Mouse (Mus musculus): ENCODE measurements at regions not wholly inside any gene's neighbourhood (a gene's known extent, or its start where the extent isn't known, plus 50 kb on each side); places are given as distances from the start of the nearest gene placed in this dataset.
A peak's percentile ranks its signal among the peaks of the same experiment; 100 is the strongest.

DNA sequence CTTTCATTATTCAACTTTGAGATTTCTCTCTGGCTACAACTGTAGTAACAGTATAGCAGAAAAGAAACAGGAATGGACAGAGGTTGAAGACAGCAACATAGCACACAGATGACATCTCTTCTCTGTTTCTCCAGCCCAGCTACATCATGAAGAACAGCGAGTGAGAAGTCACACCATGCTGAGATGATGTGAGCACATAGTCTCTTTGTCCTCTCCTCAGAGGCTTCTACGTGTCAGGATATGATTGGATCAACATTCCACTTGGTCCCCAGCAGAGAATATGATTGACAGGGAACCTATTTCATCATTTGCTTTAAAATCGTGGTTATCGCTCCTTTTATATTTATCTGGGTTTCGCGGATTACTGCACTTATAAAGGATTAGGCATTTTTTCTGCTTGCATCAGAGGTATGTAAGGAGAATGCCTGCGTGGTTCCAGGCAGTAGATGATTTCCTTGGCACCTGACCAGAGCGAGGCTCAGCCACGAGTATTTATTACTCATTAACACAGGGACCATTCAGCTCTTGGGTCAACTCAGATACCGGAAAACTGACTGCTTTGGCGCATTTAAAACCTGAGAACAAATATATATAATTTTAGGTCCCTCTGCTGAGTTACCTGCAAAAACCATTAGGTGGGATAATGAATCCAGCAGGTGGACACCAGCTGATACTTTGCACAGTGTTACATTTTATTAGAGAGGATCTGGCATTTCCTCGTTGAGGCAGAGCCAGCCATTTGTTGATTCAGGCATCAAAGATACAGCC, 237.9 kb upstream of the Gm5148 start:
- ATAC-seq (ENCODE audit: low FRiP score, low read depth) (peak; percentile 79; the same call in 1 of the 2 replicates), DNase-seq (ENCODE audit: low spot score) (peak; percentile 24)
- Histone ChIP-seq H3K9ac (ENCODE audit: low read depth, low read length, severe bottlenecking) (no peak overlapping the region), H3K9me3 (ENCODE audit: control insufficient read depth, low read length) (no peaks in the 10 kb centered on the region), H3K36me3 (ENCODE audit: control insufficient read depth, insufficient read depth, low read length) (no peaks in the 10 kb centered on the region), H3K4me3 (replicated peaks; ENCODE audit: low read length) (no peak overlapping the region), H3K4me1 (ENCODE audit: control insufficient read depth, insufficient read depth, low read length) (peaks cover 8% of the 10 kb centered on the region; the same call in 1 of the 2 replicates), H3K4me2 (replicated peaks; ENCODE audit: low read depth, low read length, severe bottlenecking) (no peak overlapping the region), H3K27ac (replicated peaks; ENCODE audit: low read depth, low read length) (no peak overlapping the region), H3K27me3 (ENCODE audit: control insufficient read depth, insufficient read depth, low read length) (no peaks in the 10 kb centered on the region)
- WGBS: 37% methylated on average over 12 of the region's 12 CpGs
- TF ChIP-seq POLR2A (IDR thresholded peaks at IDR 0.05; ENCODE audit: borderline replicate concordance, extremely low read depth, insufficient read depth, insufficient read length): no peak

DNA sequence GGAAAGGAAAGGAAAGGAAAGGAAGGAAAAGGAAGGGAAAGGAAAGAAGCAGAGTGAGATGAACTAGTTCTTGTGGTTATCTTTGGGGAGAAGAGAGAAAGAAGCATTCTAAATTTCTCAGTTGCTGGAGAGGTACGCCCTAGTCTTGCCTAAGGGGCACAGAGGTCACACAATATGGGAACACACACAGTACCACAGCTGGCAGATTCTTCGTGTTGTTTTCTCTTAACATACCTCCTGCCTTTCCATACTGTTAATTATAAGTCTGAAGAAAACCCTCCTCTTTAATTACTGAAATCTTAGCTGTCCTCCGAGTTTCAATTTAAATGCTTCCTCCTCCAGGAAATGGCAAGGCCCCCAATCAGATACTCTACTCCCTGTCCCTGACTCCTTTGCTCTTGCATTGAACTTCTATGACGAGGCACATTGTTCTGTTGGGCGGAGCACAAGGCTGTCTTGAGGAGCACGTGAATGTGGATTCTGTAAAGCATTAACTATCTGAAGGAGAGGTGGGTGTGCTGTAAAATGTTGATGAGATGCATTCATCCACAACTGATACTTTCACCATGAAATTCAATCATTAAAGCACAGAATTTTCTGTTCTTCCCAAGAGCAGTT, 234.2 kb upstream of the Gm5148 start:
- H3K27me3 ChIP-seq (ENCODE audit: control insufficient read depth, insufficient read depth, low read length): no peaks in the 10 kb centered on the region
- no peak overlapping the region for H3K9ac ChIP-seq (ENCODE audit: low read depth, low read length, severe bottlenecking)
- H3K4me1 ChIP-seq (ENCODE audit: control insufficient read depth, insufficient read depth, low read length): peaks cover 8% of the 10 kb centered on the region; the same call in 1 of the 2 replicates
- WGBS: 42% methylated on average over 6 of the region's 6 CpGs
- H3K27ac ChIP-seq (replicated peaks; ENCODE audit: low read depth, low read length): no peak overlapping the region
- DNase-seq (ENCODE audit: low spot score) (no peak), ATAC-seq (ENCODE audit: low FRiP score, low read depth) (no peak)
- no peak overlapping the region for H3K4me3 ChIP-seq (replicated peaks; ENCODE audit: low read length)
- no peak for TF ChIP-seq POLR2A (IDR thresholded peaks at IDR 0.05; ENCODE audit: borderline replicate concordance, extremely low read depth, insufficient read depth, insufficient read length)
- H3K4me2 ChIP-seq (replicated peaks; ENCODE audit: low read depth, low read length, severe bottlenecking): no peak overlapping the region
- peaks cover 4% of the 10 kb centered on the region; the same call in 1 of the 2 replicates for H3K9me3 ChIP-seq (ENCODE audit: control insufficient read depth, low read length)
- H3K36me3 ChIP-seq (ENCODE audit: control insufficient read depth, insufficient read depth, low read length): no peaks in the 10 kb centered on the region

GRCm38 (mm10) chr3:37956543-37956942, 232.3 kb upstream of the Gm5148 start:
- DNase-seq (ENCODE audit: low spot score) (no peak), ATAC-seq (ENCODE audit: low FRiP score, low read depth) (no peak)
- Histone ChIP-seq H3K9ac (ENCODE audit: low read depth, low read length, severe bottlenecking) (no peak overlapping the region), H3K4me2 (replicated peaks; ENCODE audit: low read depth, low read length, severe bottlenecking) (no peak overlapping the region), H3K4me1 (ENCODE audit: control insufficient read depth, insufficient read depth, low read length) (no peaks in the 10 kb centered on the region), H3K27ac (replicated peaks; ENCODE audit: low read depth, low read length) (no peak overlapping the region), H3K27me3 (ENCODE audit: control insufficient read depth, insufficient read depth, low read length) (no peaks in the 10 kb centered on the region), H3K9me3 (ENCODE audit: control insufficient read depth, low read length) (peaks cover 4% of the 10 kb centered on the region; the same call in 1 of the 2 replicates), H3K36me3 (ENCODE audit: control insufficient read depth, insufficient read depth, low read length) (no peaks in the 10 kb centered on the region), H3K4me3 (replicated peaks; ENCODE audit: low read length) (no peak overlapping the region)
- 89% methylated on average over 6 of the region's 6 CpGs for WGBS
- no peak for TF ChIP-seq POLR2A (IDR thresholded peaks at IDR 0.05; ENCODE audit: borderline replicate concordance, extremely low read depth, insufficient read depth, insufficient read length)

DNA sequence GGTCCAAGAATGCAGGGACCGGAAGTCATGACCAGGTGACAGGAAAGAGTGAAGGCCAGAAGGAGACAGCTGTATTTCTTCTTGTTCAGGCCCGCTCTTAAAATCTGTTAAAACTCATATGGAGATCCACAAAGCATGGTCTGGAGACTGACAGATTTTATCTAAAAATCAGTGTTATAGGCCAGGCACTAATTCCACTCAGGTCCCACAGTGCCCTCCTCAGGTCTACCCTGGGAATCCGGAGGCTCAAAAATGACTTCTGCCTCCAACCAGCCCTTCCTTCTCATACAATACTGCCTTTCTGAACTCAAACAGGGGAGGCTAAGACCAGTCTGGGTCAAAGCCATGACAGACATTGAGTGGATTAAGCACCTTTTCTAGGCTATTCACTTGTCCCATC, 228.6 kb upstream of the Gm5148 start:
- 59% methylated on average over 3 of the region's 3 CpGs for WGBS

GRCm38 (mm10) chr3:37952251-37952650, 228.0 kb upstream of the Gm5148 start:
- no peak for ATAC-seq (ENCODE audit: low FRiP score, low read depth)
- peaks cover 4% of the 10 kb centered on the region for H3K9me3 ChIP-seq (ENCODE audit: control insufficient read depth, low read length)

More for the DNA sequence above, 228.6 kb upstream of the Gm5148 start:
- ATAC-seq (ENCODE audit: low FRiP score, low read depth) (no peak), DNase-seq (ENCODE audit: low spot score) (no peak)
- H3K4me3 ChIP-seq (replicated peaks; ENCODE audit: low read length): no peak overlapping the region
- H3K27me3 ChIP-seq (ENCODE audit: control insufficient read depth, insufficient read depth, low read length): no peaks in the 10 kb centered on the region
- peaks cover 4% of the 10 kb centered on the region for H3K9me3 ChIP-seq (ENCODE audit: control insufficient read depth, low read length)
- H3K27ac ChIP-seq (replicated peaks; ENCODE audit: low read depth, low read length): no peak overlapping the region
- no peaks in the 10 kb centered on the region for H3K36me3 ChIP-seq (ENCODE audit: control insufficient read depth, insufficient read depth, low read length)
- TF ChIP-seq POLR2A (IDR thresholded peaks at IDR 0.05; ENCODE audit: borderline replicate concordance, extremely low read depth, insufficient read depth, insufficient read length): no peak
- H3K9ac ChIP-seq (ENCODE audit: low read depth, low read length, severe bottlenecking): no peak overlapping the region
- H3K4me1 ChIP-seq (ENCODE audit: control insufficient read depth, insufficient read depth, low read length): no peaks in the 10 kb centered on the region
- H3K4me2 ChIP-seq (replicated peaks; ENCODE audit: low read depth, low read length, severe bottlenecking): no peak overlapping the region

More at GRCm38 (mm10) chr3:37952251-37952650, 228.0 kb upstream of the Gm5148 start:
- no peak for DNase-seq (ENCODE audit: low spot score)
- no peaks in the 10 kb centered on the region for H3K4me1 ChIP-seq (ENCODE audit: control insufficient read depth, insufficient read depth, low read length)
- H3K27me3 ChIP-seq (ENCODE audit: control insufficient read depth, insufficient read depth, low read length): no peaks in the 10 kb centered on the region
- no peak for TF ChIP-seq POLR2A (IDR thresholded peaks at IDR 0.05; ENCODE audit: borderline replicate concordance, extremely low read depth, insufficient read depth, insufficient read length)
- H3K9ac ChIP-seq (ENCODE audit: low read depth, low read length, severe bottlenecking): no peak overlapping the region
- H3K27ac ChIP-seq (replicated peaks; ENCODE audit: low read depth, low read length): no peak overlapping the region
- no peaks in the 10 kb centered on the region for H3K36me3 ChIP-seq (ENCODE audit: control insufficient read depth, insufficient read depth, low read length)
- H3K4me3 ChIP-seq (replicated peaks; ENCODE audit: low read length): no peak overlapping the region
- no peak overlapping the region for H3K4me2 ChIP-seq (replicated peaks; ENCODE audit: low read depth, low read length, severe bottlenecking)
